Mouse (Mus musculus) liver, postnatal 0 days (tissue): ENCODE results near the gene Tuft1. TPM values are rescaled to one million over a fixed set of nuclear protein-coding genes. Genes with fewer than 3 reads are reported as not detected.
A peak's percentile ranks its signal among the peaks of the same experiment; 100 is the strongest.

Experiments used
- ATAC-seq: fragments of 200-750 bp; cut with Nextera tagmentation; 2 replicates; pipeline ENCODE4 v1.8.0; 2017; ENCODE audit warnings: mild to moderate bottlenecking, moderate library complexity
- DNase-seq: peaks from one replicate; pipeline ENCODE4 v3.0.0-alpha.2; 2016
- H3K27ac ChIP-seq: fragments of 300-500 bp; sonication (generic); 2 replicates; pipeline ENCODE4 v1.5.1; 2014; ENCODE audit warnings: antibody characterized with exemption, moderate library complexity, mild to moderate bottlenecking, low read depth
- H3K27me3 ChIP-seq: fragments of 300-500 bp; sonication (generic); 2 replicates; pipeline ENCODE4 v1.6.1; 2014; ENCODE audit warnings: low read length, control low read depth, mixed read lengths; ENCODE audit not compliant: insufficient read depth
- H3K36me3 ChIP-seq: fragments of 300-500 bp; sonication (generic); replicated peaks from 2 replicates; pipeline ENCODE4 v1.6.1; 2014; ENCODE audit warnings: mild to moderate bottlenecking, control low read depth, low read length, moderate library complexity, mixed read lengths; ENCODE audit not compliant: insufficient read depth
- H3K4me1 ChIP-seq: fragments of 300-500 bp; sonication (generic); 2 replicates; pipeline ENCODE4 v1.6.1; 2014; ENCODE audit warnings: antibody characterized with exemption, mild to moderate bottlenecking, control low read depth; ENCODE audit not compliant: insufficient read depth
- H3K4me2 ChIP-seq: fragments of 300-500 bp; sonication (generic); 2 replicates; pipeline ENCODE4 v1.6.1; 2014; ENCODE audit warnings: low read depth, mild to moderate bottlenecking, low read length, moderate library complexity, mixed read lengths
- H3K4me3 ChIP-seq: fragments of 300-500 bp; sonication (generic); 2 replicates; pipeline ENCODE4 v1.5.1; 2014; ENCODE audit warnings: low read depth, low read length
- H3K9ac ChIP-seq: fragments of 300-500 bp; sonication (generic); replicated peaks from 2 replicates; pipeline ENCODE4 v1.6.1; 2014; ENCODE audit warnings: mild to moderate bottlenecking, moderate library complexity
- H3K9me3 ChIP-seq: fragments of 300-500 bp; sonication (generic); 2 replicates; pipeline ENCODE4 v1.6.1; 2016; ENCODE audit warnings: mild to moderate bottlenecking, control low read depth, low read length, mixed read lengths
- CTCF ChIP-seq: sonication (generic); IDR thresholded peaks from 2 replicates; pipeline ENCODE4 v1.5.1; 2016; ENCODE audit warnings: antibody characterized with exemption, low read depth
- EP300 ChIP-seq: IDR thresholded peaks from 2 replicates; pipeline ENCODE4 v1.6.1; 2016; ENCODE audit warnings: antibody characterized with exemption, low read depth, mild to moderate bottlenecking
- WGBS: fragments of 180-500 bp; shearing (Covaris S2); extraction: QIAGEN DNeasy Blood & Tissue Kit; methylation state at CpG from one replicate; pipeline ENCODE4 v1.1.7; 2014; ENCODE audit not compliant: insufficient replicate concordance; 5-methylcytosine and 5-hydroxymethylcytosine counted together
- polyA plus RNA-seq: library from polyadenylated mRNA; unstranded; fragments of >200 nt; fragmentation: Nextera tagmentation; extraction: Ambion mirVana; gene quantifications from 2 replicates; pipeline ENCODE4 v1.2.1, GENCODE M21; 2015

The Tuft1 gene
- polyA plus RNA-seq, 1 experiment from 2014 or later, result 8.1 TPM

DNA sequence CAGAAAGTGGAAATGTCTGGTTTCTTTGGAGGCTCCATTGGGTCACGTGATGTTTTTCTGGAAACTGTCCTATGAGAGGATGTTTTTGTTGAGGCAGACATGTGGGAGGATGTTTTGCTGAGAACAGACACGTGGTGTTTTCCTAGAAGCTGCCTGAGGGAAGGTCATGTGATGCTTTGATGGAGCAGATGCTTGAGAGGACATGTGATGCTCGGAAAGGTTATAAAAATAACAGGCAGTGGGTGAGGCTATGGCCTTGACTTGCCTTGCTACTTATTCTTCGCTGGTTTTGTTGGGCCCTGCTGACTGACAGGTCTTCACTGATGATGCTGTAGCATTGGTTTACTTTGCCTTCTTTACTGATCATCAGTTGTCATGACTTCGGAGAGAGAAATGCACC, 67.6 kb downstream of the Tuft1 start:
- DNase-seq (no peak), ATAC-seq (no peak)
- no peak for TF ChIP-seq EP300
- TF ChIP-seq CTCF, result no peak
- H3K36me3 ChIP-seq, result no peaks in the 10 kb centered on the region
- H3K27me3 ChIP-seq, result no peaks in the 10 kb centered on the region
- no peak overlapping the region for H3K4me3 ChIP-seq
- no peak overlapping the region for H3K9ac ChIP-seq
- 78% methylated on average over 5 of the region's 5 CpGs for WGBS
- H3K4me2 ChIP-seq, result no peak overlapping the region
- H3K27ac ChIP-seq, result no peak overlapping the region
- no peaks in the 10 kb centered on the region for H3K9me3 ChIP-seq
- peaks cover 5% of the 10 kb centered on the region; the same call in 1 of the 2 replicates for H3K4me1 ChIP-seq

DNA sequence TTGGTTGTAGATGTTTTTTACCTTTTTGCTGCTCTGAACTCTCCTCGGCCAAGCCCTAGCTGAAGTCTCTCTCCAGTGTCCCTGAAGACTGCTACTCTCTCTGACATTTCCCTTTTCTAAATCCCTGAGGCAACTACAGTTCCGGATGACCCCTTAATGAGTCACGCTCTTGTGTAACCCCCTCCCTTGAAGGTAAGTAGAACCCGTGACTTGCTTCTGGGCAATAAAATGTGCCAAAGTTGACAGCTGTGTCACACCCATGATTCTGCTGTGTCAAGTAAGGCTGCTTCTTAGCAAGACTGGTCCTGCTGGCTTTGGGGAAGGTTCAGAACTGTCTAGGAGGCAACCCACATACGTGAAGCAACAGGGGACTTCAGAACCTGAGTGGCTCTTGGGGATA, 70.7 kb downstream of the Tuft1 start:
- H3K4me3 ChIP-seq, result no peak overlapping the region

DNA sequence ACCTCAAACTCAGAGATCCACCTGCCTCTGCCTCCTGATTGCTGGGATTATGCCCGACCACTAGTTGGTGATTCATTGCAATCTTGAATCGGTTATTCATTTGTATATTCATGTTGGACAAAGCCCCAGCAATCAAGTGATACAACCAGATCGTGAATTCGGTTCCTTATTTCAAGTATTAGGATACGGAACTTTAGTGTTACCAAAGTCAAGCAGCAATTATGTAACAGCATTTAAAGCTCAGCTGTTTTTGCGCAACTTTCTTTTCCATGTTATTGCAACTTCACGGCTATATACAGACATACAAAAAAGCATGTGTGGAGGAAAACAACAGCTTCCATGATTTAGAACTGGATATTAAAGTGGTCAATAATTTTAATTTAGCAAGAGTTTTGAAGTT, 75.7 kb downstream of the Tuft1 start:
- no peak overlapping the region for H3K9ac ChIP-seq
- peak overlapping the region; percentile 93 for H3K4me3 ChIP-seq
- 48% methylated on average over 7 of the region's 7 CpGs for WGBS
- no peak for TF ChIP-seq EP300
- TF ChIP-seq CTCF, result no peak
- no peak for DNase-seq
- no peaks in the 10 kb centered on the region for H3K9me3 ChIP-seq
- no peaks in the 10 kb centered on the region for H3K27me3 ChIP-seq
- H3K36me3 ChIP-seq, result no peaks in the 10 kb centered on the region
- peak overlapping the region; percentile 88 for H3K27ac ChIP-seq
- H3K4me2 ChIP-seq, result peak overlapping the region; percentile 89
- peak; percentile 4; the same call in 1 of the 2 replicates for ATAC-seq
- H3K4me1 ChIP-seq, result peaks cover 15% of the 10 kb centered on the region

More for the DNA sequence above, 70.7 kb downstream of the Tuft1 start:
- Histone ChIP-seq H3K9me3 (no peaks in the 10 kb centered on the region), H3K27me3 (no peaks in the 10 kb centered on the region), H3K36me3 (no peaks in the 10 kb centered on the region), H3K9ac (no peak overlapping the region), H3K4me2 (peak overlapping the region; percentile 24), H3K27ac (0 out of 2 replicates have a peak overlapping the region, but pooled peaks have one; percentile 26), H3K4me1 (peaks cover 5% of the 10 kb centered on the region; the same call in 1 of the 2 replicates)
- TF ChIP-seq CTCF (no peak), EP300 (no peak)
- peak; percentile 61 for ATAC-seq
- WGBS, result 53% methylated on average over 5 of the region's 5 CpGs
- DNase-seq, result peak; percentile 27

DNA sequence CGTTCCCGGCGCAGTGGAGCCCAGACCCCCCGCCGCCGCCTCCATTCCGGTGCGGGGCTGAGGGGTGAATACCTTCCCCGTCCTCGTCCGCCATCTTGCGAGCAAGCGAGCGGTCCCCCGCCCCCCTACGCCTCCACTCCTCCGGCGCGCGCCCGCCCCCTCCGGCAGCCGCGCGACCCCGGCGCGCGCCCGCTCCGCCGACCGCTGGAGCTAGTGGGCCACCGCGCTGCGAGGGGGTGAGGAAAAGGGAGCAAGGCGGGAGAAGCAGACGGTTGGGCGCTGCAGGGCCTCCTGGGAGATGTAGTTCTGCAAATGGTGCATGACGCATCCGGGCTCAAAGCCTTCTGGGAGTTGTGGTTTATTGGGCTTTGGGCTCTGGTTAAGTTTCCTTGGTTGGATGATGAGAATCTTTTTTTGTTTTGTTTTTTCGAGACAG, 76.2 kb downstream of the Tuft1 start, which contains the start of gene Snx27:
Snx27 (minus strand) TSS at position 261 of the 436 bp plus-strand sequence.
- Histone ChIP-seq H3K9me3 (no peaks in the 10 kb centered on the region), H3K27me3 (no peaks in the 10 kb centered on the region), H3K27ac (peak within 1 kb of the TSS; percentile 88), H3K4me3 (peak within 1 kb of the TSS; percentile 93), H3K4me2 (peak within 1 kb of the TSS; percentile 89), H3K36me3 (no peaks in the 10 kb centered on the region), H3K9ac (peak within 1 kb of the TSS; percentile 88), H3K4me1 (peaks cover 15% of the 10 kb centered on the region)
- ATAC-seq (peak; percentile 95), DNase-seq (peak; percentile 89)
- TF ChIP-seq CTCF (no peak), EP300 (no peak)
- 1% methylated on average over 34 of the region's 42 CpGs for WGBS

DNA sequence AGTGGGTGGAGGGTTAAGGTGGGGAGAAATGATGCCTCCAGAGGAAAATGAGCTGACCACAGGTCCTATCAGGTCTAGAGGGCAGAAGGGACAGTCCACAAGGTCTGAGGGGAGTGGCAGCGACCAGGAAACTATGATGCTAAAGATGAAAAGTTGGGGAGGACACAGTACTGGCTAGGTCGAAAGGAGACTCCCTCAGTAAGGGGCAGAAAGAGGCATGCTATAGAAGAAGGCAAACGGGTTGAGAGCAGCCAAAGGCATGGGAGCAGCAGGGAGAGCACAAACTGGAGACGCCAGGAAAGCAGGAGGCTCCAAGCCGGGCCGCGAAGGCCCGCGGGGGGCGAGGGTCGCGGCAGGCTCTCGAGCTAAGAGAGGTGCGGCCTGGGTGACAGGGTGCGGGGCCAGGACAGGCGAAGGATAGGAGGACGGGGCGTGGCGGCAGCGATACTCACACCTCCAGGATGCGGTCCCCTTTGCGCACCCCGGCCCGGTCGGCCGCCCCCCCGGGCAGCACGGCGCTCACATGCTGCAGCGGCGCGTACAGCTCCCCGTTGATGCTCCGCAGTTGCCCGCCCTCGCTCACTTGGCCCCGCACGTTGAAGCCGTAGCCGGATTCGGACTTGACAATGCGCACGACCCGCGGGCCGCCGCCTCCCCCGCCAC, 76.7 kb downstream of the Tuft1 start:
- no peak for TF ChIP-seq EP300
- H3K4me2 ChIP-seq, result peak overlapping the region; percentile 89
- H3K9ac ChIP-seq, result peak overlapping the region; percentile 88
- H3K27me3 ChIP-seq, result no peaks in the 10 kb centered on the region
- DNase-seq (no peak), ATAC-seq (peak; percentile 74)
- 3% methylated on average over 38 of the region's 48 CpGs for WGBS
- H3K4me1 ChIP-seq, result peaks cover 15% of the 10 kb centered on the region
- peak overlapping the region; percentile 88 for H3K27ac ChIP-seq
- H3K9me3 ChIP-seq, result no peaks in the 10 kb centered on the region
- no peaks in the 10 kb centered on the region for H3K36me3 ChIP-seq
- peak overlapping the region; percentile 93 for H3K4me3 ChIP-seq

DNA sequence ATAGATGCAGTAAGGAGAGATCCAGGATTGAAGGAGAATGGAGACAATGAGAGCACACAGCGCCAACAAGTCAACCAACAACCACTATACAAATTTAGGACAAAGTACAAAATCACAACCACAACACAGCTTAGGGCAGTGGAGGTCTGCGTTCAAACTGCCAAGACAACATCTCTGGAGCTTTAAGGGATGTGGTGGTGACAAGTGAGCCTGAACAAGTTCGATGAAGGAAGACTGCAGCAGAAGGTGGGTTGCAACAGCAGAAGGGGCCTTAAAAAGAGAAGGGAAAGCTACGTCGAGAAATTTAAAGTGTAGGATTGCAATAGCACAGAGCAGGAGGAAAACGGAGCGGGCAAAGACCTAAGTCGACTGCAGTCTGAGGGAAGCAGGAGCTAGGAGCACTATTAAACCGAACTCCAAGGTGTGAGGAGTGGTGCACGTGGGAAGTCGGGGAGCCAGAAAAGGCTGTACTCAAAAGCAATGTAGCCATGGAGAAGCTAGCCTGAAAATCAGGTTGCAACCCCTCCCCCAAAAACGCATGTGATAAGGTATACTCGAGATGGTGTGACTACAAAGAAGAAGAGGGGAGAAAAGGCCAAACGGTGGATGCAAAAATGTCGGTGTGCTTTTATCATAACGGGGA, 77.4 kb downstream of the Tuft1 start:
- ATAC-seq, result no peak
- H3K27ac ChIP-seq, result no peak overlapping the region
- WGBS, result 5% methylated on average over 16 of the region's 16 CpGs

More for the DNA sequence above, 77.4 kb downstream of the Tuft1 start:
- no peaks in the 10 kb centered on the region for H3K27me3 ChIP-seq
- H3K9ac ChIP-seq, result peak overlapping the region; percentile 88
- no peaks in the 10 kb centered on the region for H3K9me3 ChIP-seq
- no peaks in the 10 kb centered on the region for H3K36me3 ChIP-seq
- TF ChIP-seq CTCF, result no peak
- TF ChIP-seq EP300, result no peak
- peaks cover 15% of the 10 kb centered on the region for H3K4me1 ChIP-seq
- peak overlapping the region; percentile 89 for H3K4me2 ChIP-seq
- DNase-seq, result no peak
- peak overlapping the region; percentile 93 for H3K4me3 ChIP-seq
